Mouse (Mus musculus) layer of hippocampus, postnatal 14 days (tissue): ENCODE results near the gene Jade3. TPM values are rescaled to one million over a fixed set of nuclear protein-coding genes. Genes with fewer than 3 reads are reported as not detected.

Experiments used
- DNase-seq, 2 experiments: peaks; one replicate each; pipeline ENCODE4 v3.0.0; 2021 to 2022; ENCODE audit warnings: low spot score in 2 of 2, mixed read lengths in 1 of 2
- total RNA-seq, 2 experiments: library from RNA; stranded (reverse); gene quantifications; 2 replicates each; pipeline ENCODE4 v1.2.3; 2021

Jade3 gene
- total RNA-seq, 2 experiments from 2014 or later = 5.8 to 6.7 TPM

DNA sequence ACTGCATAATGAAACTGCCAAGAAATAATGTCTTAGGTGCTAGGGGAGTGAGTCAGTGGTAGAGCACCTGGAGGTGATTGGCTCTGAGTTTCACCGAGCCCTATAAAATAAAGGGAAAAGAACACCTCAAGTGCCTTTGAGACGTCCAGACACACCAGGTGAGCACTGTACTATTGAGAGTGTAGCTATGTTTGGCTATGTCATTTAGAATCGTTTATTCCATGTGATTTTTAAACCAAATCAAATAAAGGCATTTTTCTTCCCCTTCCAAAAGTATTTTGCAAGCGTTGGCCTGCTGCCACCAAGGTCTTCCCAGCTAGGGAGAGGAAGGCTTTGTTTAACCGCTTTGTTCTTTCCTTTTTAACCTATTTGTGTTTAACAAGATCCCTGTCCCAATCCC, 122.1 kb downstream of the Jade3 start:
- DNase-seq = no peak

DNA sequence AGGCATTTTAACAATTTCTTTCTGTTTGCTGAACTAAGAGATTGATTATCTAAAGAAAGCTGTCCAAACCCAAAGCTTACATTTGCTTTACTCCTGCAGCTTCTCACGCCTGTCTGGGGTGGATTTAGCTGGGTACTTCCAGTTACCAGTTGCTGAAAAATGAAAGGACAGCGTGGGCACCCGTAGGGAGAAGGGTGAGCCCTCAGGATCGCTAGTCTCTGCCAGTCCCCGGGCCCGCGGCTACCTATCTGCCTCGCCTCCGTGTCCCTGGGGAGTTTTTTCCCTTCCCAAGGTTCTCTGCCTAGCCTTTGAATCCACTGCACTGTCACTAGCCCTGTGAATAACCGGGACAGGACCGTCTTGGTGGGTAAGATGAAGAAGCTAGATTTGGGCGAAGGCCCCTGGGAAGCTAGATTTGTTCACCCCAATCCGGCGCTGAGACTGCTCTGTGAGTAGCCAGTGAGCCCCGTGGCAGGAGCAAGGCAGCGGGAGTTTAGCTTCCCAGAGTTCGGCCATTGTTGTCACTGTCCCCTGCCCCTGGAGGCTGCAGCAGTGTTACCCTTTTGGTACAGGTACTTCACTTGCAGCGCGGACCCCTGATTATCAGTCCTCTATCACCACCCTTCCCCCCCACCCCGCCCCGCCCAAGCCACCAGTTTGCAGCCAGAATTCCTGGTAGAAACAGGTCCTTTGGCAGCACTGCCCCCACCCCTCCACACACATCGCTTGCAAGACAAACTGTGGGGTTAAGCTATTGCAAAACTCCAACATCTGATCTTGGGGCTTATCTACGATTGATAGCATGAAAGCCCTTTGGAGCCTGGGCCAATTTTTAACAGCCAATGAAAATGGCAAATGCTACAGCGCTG, 122.8 kb downstream of the Jade3 start:
- DNase-seq = peak in 1 of 2 experiments; percentile 8

DNA sequence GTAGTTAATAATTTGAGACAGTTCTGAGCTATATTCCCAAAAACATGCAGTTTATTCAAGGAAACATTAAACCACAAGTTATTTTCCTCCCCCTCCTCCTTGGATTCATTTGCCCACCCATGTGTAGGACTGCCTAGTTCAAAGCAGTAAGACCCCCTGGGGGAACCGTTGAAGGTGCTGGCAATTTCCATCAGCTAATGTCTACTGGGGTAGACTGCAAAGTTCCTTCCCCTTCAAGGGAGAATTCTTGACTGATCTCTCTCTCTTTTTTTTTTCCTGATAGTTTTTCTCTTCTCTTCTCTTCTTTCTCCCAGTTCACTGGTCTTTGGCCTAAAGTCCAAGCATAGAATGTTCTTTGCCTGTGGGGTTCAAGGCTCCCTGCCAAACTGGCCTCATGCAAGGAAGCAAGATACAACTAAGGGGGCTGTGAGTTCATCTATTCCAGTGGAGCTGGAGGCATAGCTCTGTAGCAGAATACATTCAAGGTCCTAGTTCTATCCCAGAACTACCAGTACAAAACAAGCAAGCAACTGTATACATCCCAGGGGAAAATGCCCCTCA, 123.5 kb downstream of the Jade3 start:
- DNase-seq = no peak

DNA sequence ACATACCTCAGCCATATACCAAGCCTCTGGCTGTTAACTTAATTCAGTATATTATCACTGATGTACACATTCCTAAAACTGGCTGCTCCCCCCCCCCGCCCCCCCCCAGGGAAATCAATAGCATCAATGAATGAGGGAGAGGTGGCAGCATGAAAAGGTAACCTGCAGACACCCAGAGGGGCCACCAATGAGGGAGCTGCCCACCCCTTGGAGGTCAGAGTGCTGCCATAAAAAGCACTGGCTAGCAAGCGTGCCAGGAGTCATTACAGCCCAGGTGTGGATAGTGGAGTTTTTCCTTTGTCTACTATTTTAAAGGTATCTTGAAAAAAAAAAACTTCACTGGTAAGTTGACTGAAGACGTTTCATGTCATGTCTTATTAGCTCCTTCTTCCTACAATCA, 124.0 kb downstream of the Jade3 start, which contains the start of gene Rgn:
Gene Rgn, plus strand, starts transcription at position 256 of the 400 bp plus-strand sequence.
- no peak for DNase-seq

DNA sequence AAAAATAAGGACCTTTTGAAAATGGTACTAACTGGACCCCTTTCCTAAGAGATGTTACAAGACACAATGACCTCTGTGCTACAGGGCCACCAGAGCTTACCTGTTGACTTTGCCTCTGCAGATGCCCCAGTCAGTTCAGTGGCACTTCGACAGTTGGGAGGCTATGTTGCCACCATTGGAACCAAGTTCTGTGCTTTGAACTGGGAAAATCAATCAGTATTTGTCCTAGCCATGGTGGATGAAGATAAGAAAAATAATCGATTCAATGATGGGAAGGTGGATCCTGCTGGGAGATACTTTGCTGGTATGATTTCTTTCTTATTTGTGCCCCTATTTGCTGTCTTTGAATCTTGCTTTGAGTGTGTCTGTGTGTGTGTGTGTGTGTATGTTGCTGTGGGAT, 126.7 kb downstream of the Jade3 start:
- DNase-seq = no peak

DNA sequence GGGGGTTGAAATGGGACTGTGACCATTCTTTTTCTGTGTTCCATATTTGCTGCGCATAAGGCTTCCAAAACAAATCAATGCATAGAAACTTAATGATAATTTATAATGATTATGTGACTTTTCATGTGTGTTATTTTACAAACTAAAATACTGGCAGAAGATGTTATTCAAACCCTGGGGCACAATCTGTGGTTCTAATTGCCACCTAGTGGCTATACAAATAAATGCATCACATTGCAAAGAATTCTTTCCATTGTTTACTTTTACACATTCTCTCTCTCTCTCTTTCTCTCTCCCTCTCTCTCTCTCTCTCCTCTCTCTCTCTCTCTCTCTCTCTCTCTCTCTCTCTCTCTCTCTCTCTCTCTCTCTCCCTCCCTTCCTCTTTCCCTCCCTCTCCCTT, 136.4 kb downstream of the Jade3 start:
- no peak for DNase-seq

DNA sequence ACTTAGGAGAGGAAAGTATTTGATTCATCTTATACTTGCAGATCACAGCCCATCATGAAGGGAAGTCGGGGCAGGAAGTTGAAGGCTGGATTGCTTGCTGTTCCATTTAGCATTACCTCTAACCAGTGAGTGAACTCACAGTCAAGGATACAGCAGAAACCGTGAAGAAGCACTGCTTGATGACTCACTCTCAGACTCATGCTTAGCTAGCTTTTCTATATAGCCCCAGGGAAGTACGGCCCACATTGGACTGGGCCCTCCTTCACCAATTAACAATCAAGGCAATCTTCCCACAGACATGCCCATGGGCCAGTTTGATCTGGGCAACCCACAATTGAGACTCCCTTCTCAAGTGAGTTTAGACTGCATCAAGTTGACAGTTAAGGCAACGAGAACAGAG, 138.5 kb downstream of the Jade3 start:
- no peak for DNase-seq

Other genes starting within 250 kb of the Jade3 start
- 10 to 100 TPM; 66.5 to 68.3 TPM for gene Slc9a7, start 133.9 kb upstream of the Jade3 start, total RNA-seq
- 10 to 100 TPM; 14.1 to 15.9 TPM for gene Rp2, start 61.2 kb upstream of the Jade3 start, total RNA-seq
- gene Rgn, start 124.1 kb downstream of the Jade3 start, total RNA-seq = under 1 TPM in 1 of 2 experiments, not detected in 1; 0.21 TPM
- gene Rbm10, start 191.8 kb downstream of the Jade3 start, total RNA-seq = 10 to 100 TPM; 38.5 to 41.7 TPM
- gene Ndufb11, start 191.9 kb downstream of the Jade3 start, total RNA-seq = 100 to 1,000 TPM; 169 to 189 TPM
- 100 to 1,000 TPM; 380 to 412 TPM for gene Uba1, start 232.6 kb downstream of the Jade3 start, total RNA-seq